32 mouse cellular contexts compared by ENCODE assay signal in the genomic region with DNA sequence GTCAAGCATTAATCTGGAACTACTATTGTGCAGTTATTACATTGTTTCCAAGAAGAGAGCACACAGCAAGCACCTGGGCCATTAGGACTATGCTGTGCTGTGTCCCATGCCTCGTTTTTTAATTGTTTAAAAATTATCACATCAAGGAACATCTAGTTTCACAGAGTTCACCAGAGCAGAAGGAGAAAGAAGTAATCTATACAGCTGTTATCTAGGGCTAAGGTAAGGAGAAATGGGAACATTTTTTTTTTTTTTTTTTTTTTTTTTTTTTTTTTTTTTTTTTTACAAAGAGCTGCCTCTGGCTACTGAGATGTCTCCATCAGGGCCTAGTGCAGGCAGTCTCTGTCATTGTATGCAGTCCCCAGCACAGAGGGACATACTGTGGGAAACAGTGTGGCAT.
"Had no signal": no experiment of that assay in that cellular context is flagged by ENCODE, and none has a peak within 500 bp of the region (broad histone marks: within the 10 kb centered on the region; RNA-seq: fewer than 3 reads in every experiment).

No protein-coding gene starts in this region.

- H3K4me3 ChIP-seq: limb, embryonic 10.5 days; limb, embryonic 12.5 days; limb, embryonic 13.5 days; limb, embryonic 15.5 days; liver, embryonic 12.5 days; liver, embryonic 13.5 days; liver, embryonic 15.5 days; lung, embryonic 15.5 days; megakaryocyte, embryonic 14.5 days; midbrain, embryonic 10.5 days; midbrain, embryonic 12.5 days; midbrain, embryonic 13.5 days; midbrain, embryonic 15.5 days; myocyte; neural tube, embryonic 12.5 days had no signal

- H3K9me3 ChIP-seq: limb, embryonic 10.5 days; limb, embryonic 12.5 days; limb, embryonic 13.5 days; limb, embryonic 15.5 days; liver, embryonic 12.5 days; liver, embryonic 13.5 days; liver, embryonic 15.5 days; lung, embryonic 15.5 days; midbrain, embryonic 10.5 days; midbrain, embryonic 12.5 days; midbrain, embryonic 13.5 days; midbrain, embryonic 15.5 days; neural tube, embryonic 12.5 days had no signal

- ATAC-seq: liver, embryonic 12.5 days; liver, postnatal 0 days; lung, postnatal 0 days; midbrain, embryonic 13.5 days; midbrain, embryonic 15.5 days; midbrain, embryonic 16.5 days had no signal

- H3K4me1 ChIP-seq: limb, embryonic 10.5 days; limb, embryonic 12.5 days; limb, embryonic 13.5 days; limb, embryonic 15.5 days; liver, embryonic 12.5 days; liver, embryonic 13.5 days; liver, embryonic 15.5 days; lung, embryonic 15.5 days; megakaryocyte, embryonic 14.5 days; midbrain, embryonic 10.5 days; midbrain, embryonic 12.5 days; midbrain, embryonic 13.5 days; midbrain, embryonic 15.5 days; neural tube, embryonic 12.5 days had no signal

- H3K27ac ChIP-seq: limb, embryonic 10.5 days; limb, embryonic 12.5 days; limb, embryonic 13.5 days; limb, embryonic 15.5 days; liver, embryonic 12.5 days; liver, embryonic 13.5 days; liver, embryonic 14.5 days; liver, embryonic 15.5 days; lung, embryonic 15.5 days; macrophage; midbrain, embryonic 10.5 days; midbrain, embryonic 12.5 days; midbrain, embryonic 13.5 days; midbrain, embryonic 15.5 days; neural tube, embryonic 12.5 days had no signal

- DNase-seq: left cerebral cortex, postnatal 4 days; liver; liver, embryonic 13.5 days; liver, postnatal 0 days; lung, adult 18-20 months; lung, adult 2 months; lung, embryonic 14.5 days; lung, postnatal 10 days; lung, postnatal 14 days; lung, postnatal 36 days; lung, postnatal 4 days; midbrain, embryonic 14.5 days had no signal

- H3K4me2 ChIP-seq: limb, embryonic 12.5 days; limb, embryonic 13.5 days; limb, embryonic 15.5 days; liver, embryonic 11.5 days; liver, embryonic 12.5 days; liver, embryonic 13.5 days; liver, embryonic 15.5 days; lung, embryonic 14.5 days; lung, embryonic 15.5 days; midbrain, embryonic 11.5 days; midbrain, embryonic 12.5 days; midbrain, embryonic 13.5 days; midbrain, embryonic 15.5 days; neural tube, embryonic 12.5 days had no signal

- H3K9ac ChIP-seq: limb, embryonic 12.5 days; limb, embryonic 13.5 days; limb, embryonic 15.5 days; liver, embryonic 12.5 days; liver, embryonic 13.5 days; liver, embryonic 14.5 days; liver, embryonic 15.5 days; liver, postnatal 0 days; lung, embryonic 14.5 days; lung, embryonic 15.5 days; midbrain, embryonic 12.5 days; midbrain, embryonic 13.5 days; midbrain, embryonic 15.5 days; neural tube, embryonic 12.5 days had no signal

- H3K36me3 ChIP-seq: limb, embryonic 10.5 days; limb, embryonic 12.5 days; limb, embryonic 13.5 days; limb, embryonic 15.5 days; liver, embryonic 12.5 days; liver, embryonic 13.5 days; liver, embryonic 15.5 days; lung, embryonic 15.5 days; midbrain, embryonic 10.5 days; midbrain, embryonic 12.5 days; midbrain, embryonic 13.5 days; midbrain, embryonic 15.5 days; neural tube, embryonic 12.5 days had no signal

- H3K27me3 ChIP-seq: limb, embryonic 12.5 days; limb, embryonic 13.5 days; limb, embryonic 15.5 days; liver, embryonic 12.5 days; liver, embryonic 13.5 days; liver, embryonic 15.5 days; lung, embryonic 15.5 days; megakaryocyte, embryonic 14.5 days; midbrain, embryonic 12.5 days; midbrain, embryonic 13.5 days; midbrain, embryonic 15.5 days; neural tube, embryonic 12.5 days had no signal
